Mouse (Mus musculus) limb, embryonic 15.5 days (tissue): ENCODE data around the gene Gm20388. TPM values are rescaled to one million over a fixed set of nuclear protein-coding genes. Genes with fewer than 3 reads are reported as not detected.

Experiments used
- ATAC-seq: fragments of 200-750 bp; cut with Nextera tagmentation; 2 replicates; pipeline ENCODE4 v1.8.0; 2017; ENCODE audit warnings: low read depth, moderate TSS enrichment; ENCODE audit not compliant: insufficient number of reproducible peaks, low FRiP score, low TSS enrichment
- H3K27ac ChIP-seq: fragments of 300-500 bp; sonication (generic); 2 replicates; pipeline ENCODE4 v1.5.1; 2015; ENCODE audit warnings: moderate library complexity, mild to moderate bottlenecking, inconsistent platforms
- H3K27me3 ChIP-seq: fragments of 300-500 bp; sonication (generic); 2 replicates; pipeline ENCODE4 v1.6.1; 2015; ENCODE audit warnings: inconsistent platforms
- H3K36me3 ChIP-seq: fragments of 300-500 bp; sonication (generic); 2 replicates; pipeline ENCODE4 v1.6.1; 2015; ENCODE audit warnings: inconsistent platforms
- H3K4me1 ChIP-seq: fragments of 300-500 bp; sonication (generic); 2 replicates; pipeline ENCODE4 v1.6.1; 2015; ENCODE audit warnings: inconsistent platforms
- H3K4me2 ChIP-seq: fragments of 300-500 bp; sonication (generic); 2 replicates; pipeline ENCODE4 v1.6.1; 2015; ENCODE audit warnings: mild to moderate bottlenecking, inconsistent platforms
- H3K4me3 ChIP-seq: fragments of 300-500 bp; sonication (generic); 2 replicates; pipeline ENCODE4 v1.5.1; 2015; ENCODE audit warnings: mild to moderate bottlenecking, inconsistent platforms
- H3K9ac ChIP-seq: fragments of 300-500 bp; sonication (generic); 2 replicates; pipeline ENCODE4 v1.6.1; 2015; ENCODE audit warnings: inconsistent platforms
- H3K9me3 ChIP-seq: fragments of 300-500 bp; sonication (generic); 2 replicates; pipeline ENCODE4 v1.6.1; 2016; ENCODE audit warnings: inconsistent platforms
- WGBS: fragments of 180-500 bp; shearing (Covaris S2); methylation state at CpG from one replicate; pipeline ENCODE4 v1.1.7; 2015; 5-methylcytosine and 5-hydroxymethylcytosine counted together
- polyA plus RNA-seq: library from polyadenylated mRNA; unstranded; fragments of >200 nt; fragmentation: Nextera tagmentation; extraction: Ambion mirVana; gene quantifications from 2 replicates; pipeline ENCODE4 v1.2.1, GENCODE M21; 2015

Gene Gm20388
- polyA plus RNA-seq, 1 experiment from 2014 or later = 4.9 TPM

DNA sequence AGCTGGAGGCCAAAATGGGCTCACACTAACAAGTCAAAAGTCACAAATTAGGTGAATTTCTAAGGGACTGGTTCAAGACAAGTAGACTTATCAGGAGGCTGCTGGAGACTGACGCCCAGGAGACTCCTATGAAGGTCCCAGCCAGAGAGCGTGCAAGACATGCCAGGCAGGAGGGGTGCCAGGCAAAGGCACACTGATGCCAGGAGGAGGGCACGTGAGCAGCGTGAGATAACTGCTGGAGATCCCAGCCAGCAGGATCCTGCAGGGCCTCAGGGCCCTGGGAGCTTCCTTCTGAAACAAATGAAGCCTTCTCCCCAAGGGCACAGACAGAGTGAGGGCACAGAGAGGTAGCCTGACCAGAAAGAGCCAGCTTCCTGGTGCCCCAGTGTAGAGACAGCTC lies 2897.3 kb downstream of the Gm20388 start:
- H3K4me3 ChIP-seq = no peak overlapping the region
- H3K27ac ChIP-seq = no peak overlapping the region
- H3K9ac ChIP-seq = no peak overlapping the region
- no peak overlapping the region for H3K4me2 ChIP-seq
- ATAC-seq = no peak
- no peaks in the 10 kb centered on the region for H3K9me3 ChIP-seq
- peaks cover 13% of the 10 kb centered on the region for H3K36me3 ChIP-seq
- WGBS = 70% methylated on average over 4 of the region's 4 CpGs
- H3K4me1 ChIP-seq = peaks cover 11% of the 10 kb centered on the region; the same call in 1 of the 2 replicates
- H3K27me3 ChIP-seq = no peaks in the 10 kb centered on the region

DNA sequence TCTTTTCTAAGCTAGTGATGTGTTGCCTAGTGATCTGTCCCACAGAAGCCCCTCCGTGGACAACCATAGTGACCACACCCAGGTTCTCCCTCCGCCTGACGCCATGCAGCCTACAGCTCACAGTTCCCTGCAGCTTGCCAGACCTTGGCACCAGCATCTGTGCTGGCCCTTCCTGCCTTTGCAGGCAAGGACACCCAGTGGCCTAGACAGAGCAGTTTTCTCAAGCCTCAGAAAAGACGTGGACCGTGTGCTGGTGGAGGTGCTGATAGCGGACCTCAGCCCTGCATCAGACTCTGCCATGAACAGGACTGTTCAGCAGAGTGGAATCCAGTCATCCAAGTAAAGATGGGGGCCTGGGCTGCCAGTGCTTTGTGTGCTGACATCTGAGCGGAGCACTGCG lies 2899.7 kb downstream of the Gm20388 start:
- no peak overlapping the region for H3K27ac ChIP-seq
- H3K4me2 ChIP-seq = no peak overlapping the region
- ATAC-seq = no peak
- H3K27me3 ChIP-seq = no peaks in the 10 kb centered on the region
- H3K36me3 ChIP-seq = peaks cover 30% of the 10 kb centered on the region
- 80% methylated on average over 8 of the region's 8 CpGs for WGBS
- peaks cover 7% of the 10 kb centered on the region; the same call in 1 of the 2 replicates for H3K4me1 ChIP-seq
- no peak overlapping the region for H3K4me3 ChIP-seq
- H3K9me3 ChIP-seq = no peaks in the 10 kb centered on the region
- H3K9ac ChIP-seq = no peak overlapping the region

DNA sequence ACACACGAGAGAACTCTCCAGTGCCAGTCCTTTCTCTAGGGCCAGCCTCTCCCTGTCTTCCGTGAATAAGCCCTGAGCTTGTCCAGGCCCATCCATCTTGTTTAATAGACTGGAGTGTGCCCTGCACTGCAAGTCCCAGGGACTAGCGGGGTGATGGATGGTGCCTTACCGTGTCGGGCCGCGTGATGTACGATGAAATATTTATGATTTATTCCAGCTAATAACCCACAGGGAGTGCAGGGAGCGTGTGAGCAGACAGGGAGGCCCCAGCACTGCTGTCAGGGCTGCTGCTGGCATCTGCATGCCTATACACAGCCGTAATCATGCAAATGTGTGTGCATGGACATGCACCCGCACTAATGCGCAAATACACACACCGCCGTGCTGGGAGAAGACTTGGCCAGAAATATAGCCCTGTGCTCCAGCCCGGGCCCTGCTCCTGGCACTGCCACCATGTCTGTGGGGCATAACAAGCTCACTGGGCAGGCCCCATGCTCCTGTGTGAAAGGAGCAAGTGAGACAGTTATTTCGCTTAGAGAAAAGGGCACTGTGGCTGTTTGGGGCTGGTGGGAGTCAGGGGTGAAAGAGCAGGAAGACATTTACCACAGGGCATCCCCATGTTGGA lies 2901.3 kb downstream of the Gm20388 start:
- ATAC-seq = no peak
- Histone ChIP-seq H3K9me3 (no peaks in the 10 kb centered on the region), H3K27me3 (no peaks in the 10 kb centered on the region), H3K4me3 (no peak overlapping the region), H3K4me2 (no peak overlapping the region), H3K36me3 (peaks cover 30% of the 10 kb centered on the region), H3K4me1 (peaks cover 3% of the 10 kb centered on the region; the same call in 1 of the 2 replicates), H3K27ac (no peak overlapping the region), H3K9ac (no peak overlapping the region)
- 73% methylated on average over 16 of the region's 16 CpGs for WGBS

DNA sequence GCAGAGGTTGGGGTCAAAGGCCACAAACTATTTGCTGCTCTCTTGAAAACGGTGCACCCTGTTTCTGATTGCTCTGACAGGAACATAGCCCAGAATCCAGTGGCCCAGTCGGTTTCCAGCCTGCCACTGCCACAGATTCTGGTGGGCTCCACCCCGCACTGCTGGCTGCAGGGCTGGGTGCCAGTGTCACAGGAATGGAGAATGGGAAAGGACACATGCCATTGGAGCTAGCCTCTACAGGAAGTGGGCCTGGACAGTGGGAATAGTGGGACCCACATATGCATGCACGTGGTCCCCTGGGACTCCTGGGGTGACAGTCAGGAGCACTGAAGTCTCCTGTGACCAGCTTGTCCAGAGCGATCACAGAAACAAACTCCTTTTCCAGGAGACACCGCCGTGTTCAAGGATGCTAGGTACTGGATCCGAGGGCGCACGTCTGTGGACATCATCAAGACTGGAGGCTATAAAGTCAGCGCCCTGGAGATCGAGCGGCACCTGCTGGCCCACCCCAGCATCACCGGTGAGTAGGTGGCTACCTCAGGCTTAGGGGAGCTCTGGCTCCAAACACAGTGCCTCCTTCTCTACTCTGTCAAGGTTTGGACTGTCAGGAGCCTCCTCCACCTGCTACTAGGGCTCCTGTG lies 2902.1 kb downstream of the Gm20388 start:
- no peaks in the 10 kb centered on the region for H3K4me1 ChIP-seq
- H3K27ac ChIP-seq = no peak overlapping the region
- H3K4me3 ChIP-seq = no peak overlapping the region
- H3K9me3 ChIP-seq = no peaks in the 10 kb centered on the region
- 76% methylated on average over 14 of the region's 14 CpGs for WGBS
- ATAC-seq = no peak
- no peak overlapping the region for H3K9ac ChIP-seq
- peaks cover 30% of the 10 kb centered on the region for H3K36me3 ChIP-seq
- H3K27me3 ChIP-seq = no peaks in the 10 kb centered on the region
- H3K4me2 ChIP-seq = no peak overlapping the region

DNA sequence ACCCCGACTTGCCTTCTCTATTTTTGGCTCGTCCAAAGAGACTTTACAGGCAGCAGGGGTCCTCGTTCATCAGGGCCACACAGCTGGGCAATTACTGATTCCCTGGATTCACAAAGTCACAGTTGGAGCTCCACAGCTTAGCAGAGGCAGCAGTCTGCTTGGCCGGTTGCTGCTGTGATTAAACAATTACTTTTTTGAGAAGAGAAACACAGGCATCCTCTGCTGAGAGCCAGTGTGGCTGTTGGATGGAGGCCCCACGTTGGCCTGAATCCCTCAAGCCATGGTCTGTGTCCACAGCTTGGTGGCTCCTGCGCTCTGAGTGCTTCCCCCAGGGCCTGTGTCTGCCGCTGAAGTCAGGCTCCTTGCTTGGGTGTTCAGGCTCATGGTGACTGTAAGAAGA lies 2904.0 kb downstream of the Gm20388 start:
- Histone ChIP-seq H3K9me3 (no peaks in the 10 kb centered on the region), H3K9ac (no peak overlapping the region), H3K4me3 (no peak overlapping the region), H3K4me1 (no peaks in the 10 kb centered on the region), H3K36me3 (peaks cover 30% of the 10 kb centered on the region), H3K27me3 (no peaks in the 10 kb centered on the region), H3K4me2 (no peak overlapping the region), H3K27ac (no peak overlapping the region)
- ATAC-seq = no peak
- WGBS = 38% methylated on average over 7 of the region's 7 CpGs

DNA sequence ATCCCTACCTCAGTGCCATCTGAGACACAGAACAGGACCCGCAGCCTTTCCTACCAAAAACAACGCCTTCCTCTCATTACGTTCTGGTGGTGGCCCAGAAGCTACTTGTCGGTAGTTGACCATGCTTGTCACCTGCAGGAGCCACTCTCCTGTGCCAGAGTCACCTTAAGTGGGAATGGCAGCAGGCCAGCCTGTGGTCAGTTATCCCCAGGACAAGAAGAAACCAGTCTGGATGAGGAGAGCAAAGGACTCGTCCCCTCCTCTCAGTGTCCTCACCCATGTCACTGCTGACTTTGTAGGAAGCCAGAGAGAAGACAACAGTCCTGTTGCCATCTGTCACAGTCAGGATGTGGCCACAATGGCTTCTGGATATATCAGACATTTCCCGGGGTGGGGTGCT lies 2906.3 kb downstream of the Gm20388 start:
- 88% methylated on average over 6 of the region's 6 CpGs for WGBS
- ATAC-seq = no peak
- no peak overlapping the region for H3K4me3 ChIP-seq

DNA sequence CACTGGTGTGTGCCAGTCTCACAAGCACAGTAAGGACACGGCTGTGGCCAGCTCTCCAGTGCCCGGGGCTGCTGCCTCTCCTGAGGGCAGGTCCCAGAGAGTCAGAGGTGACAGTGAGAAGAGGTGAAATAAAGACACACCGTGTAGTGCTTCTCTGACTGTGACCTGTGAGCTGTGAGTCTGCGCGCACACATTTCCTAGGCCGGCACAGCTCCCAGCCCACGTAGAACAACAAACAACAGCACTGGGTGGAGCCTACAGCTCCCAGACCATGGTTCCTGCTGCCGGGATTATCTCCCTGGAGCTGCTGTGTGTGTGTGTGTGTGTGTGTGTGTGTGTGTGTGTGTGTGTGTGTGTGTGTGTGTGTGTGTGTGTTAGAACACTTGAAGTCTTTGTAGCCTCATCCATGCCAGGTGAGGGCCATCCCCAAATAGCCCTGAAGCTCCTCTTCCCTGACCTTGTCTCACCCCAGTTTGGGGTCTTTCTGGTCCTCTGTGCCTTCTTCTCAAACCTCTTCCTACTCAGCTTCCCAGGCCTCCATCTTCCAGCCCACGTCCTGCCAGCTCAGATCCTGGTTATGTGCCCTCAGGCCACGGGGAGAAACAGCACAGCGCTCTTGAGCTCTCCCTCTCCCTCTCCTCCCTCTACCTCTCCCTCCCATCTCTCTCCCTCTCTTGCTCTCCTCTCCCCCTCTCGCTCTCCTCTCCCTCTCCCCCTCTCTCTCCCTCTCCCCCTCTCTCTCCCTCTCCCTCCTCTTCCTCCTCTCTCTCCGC lies 2907.3 kb downstream of the Gm20388 start:
- peaks cover 17% of the 10 kb centered on the region for H3K36me3 ChIP-seq
- H3K9ac ChIP-seq = no peak overlapping the region
- no peak overlapping the region for H3K4me3 ChIP-seq
- H3K9me3 ChIP-seq = no peaks in the 10 kb centered on the region
- H3K27me3 ChIP-seq = no peaks in the 10 kb centered on the region
- ATAC-seq = no peak
- H3K27ac ChIP-seq = no peak overlapping the region
- no peaks in the 10 kb centered on the region for H3K4me1 ChIP-seq
- WGBS = 53% methylated on average over 13 of the region's 13 CpGs
- no peak overlapping the region for H3K4me2 ChIP-seq

More for the DNA sequence above, 2906.3 kb downstream of the Gm20388 start:
- no peaks in the 10 kb centered on the region for H3K27me3 ChIP-seq
- H3K9ac ChIP-seq = no peak overlapping the region
- no peaks in the 10 kb centered on the region for H3K9me3 ChIP-seq
- peaks cover 18% of the 10 kb centered on the region for H3K36me3 ChIP-seq
- no peaks in the 10 kb centered on the region for H3K4me1 ChIP-seq
- no peak overlapping the region for H3K27ac ChIP-seq
- H3K4me2 ChIP-seq = no peak overlapping the region

DNA sequence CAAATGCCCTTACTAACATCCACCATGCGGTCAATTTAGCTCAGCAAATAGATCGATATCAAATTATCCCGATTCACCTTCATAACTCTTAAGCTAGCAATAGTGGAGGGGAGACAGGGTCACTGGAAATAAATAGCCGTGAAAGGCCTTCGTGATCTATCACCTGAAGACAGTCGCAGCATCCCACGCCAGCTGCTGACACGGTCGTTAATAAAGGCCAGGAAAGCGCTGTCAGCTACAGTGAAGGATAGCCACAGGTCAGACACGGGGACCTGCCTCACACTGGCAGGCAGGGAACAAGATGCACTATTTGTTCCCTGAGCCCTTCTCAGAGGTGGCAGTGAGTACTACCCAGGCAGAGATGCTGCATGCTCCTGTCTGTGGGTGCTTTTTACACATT lies 2909.1 kb downstream of the Gm20388 start:
- Histone ChIP-seq H3K9ac (no peak overlapping the region), H3K4me3 (no peak overlapping the region), H3K27me3 (no peaks in the 10 kb centered on the region), H3K9me3 (no peaks in the 10 kb centered on the region), H3K27ac (no peak overlapping the region), H3K4me2 (no peak overlapping the region), H3K36me3 (peaks cover 6% of the 10 kb centered on the region), H3K4me1 (peaks cover 8% of the 10 kb centered on the region; the same call in 1 of the 2 replicates)
- no peak for ATAC-seq
- 52% methylated on average over 11 of the region's 11 CpGs for WGBS

DNA sequence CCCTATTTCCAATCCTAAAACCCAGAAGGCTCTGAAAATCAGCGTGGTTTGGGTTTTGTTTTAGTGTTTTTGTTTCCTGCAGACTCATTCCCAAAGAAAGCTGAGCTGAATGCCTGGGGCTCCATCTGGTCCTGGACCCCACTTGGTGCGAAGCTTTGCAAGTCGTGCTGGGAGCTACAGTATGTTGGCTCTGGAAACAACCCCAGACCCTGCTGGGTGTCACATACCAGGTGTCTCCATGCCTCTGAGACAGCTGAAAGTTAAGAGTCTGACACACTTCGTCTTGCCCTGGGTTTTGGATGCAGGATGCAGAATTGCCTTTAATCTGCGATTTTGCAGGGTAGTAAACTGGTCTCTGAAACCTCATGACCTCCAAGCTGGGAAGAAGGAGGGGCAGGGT lies 2913.9 kb downstream of the Gm20388 start:
- no peaks in the 10 kb centered on the region for H3K27me3 ChIP-seq
- no peak overlapping the region; the same call in 1 of the 2 replicates for H3K27ac ChIP-seq
- ATAC-seq = no peak
- no peak overlapping the region for H3K9ac ChIP-seq
- H3K4me2 ChIP-seq = no peak overlapping the region
- no peaks in the 10 kb centered on the region for H3K36me3 ChIP-seq
- 10% methylated on average over 5 of the region's 5 CpGs for WGBS
- H3K4me1 ChIP-seq = peaks cover 9% of the 10 kb centered on the region; the same call in 1 of the 2 replicates
- no peak overlapping the region for H3K4me3 ChIP-seq
- no peaks in the 10 kb centered on the region for H3K9me3 ChIP-seq

DNA sequence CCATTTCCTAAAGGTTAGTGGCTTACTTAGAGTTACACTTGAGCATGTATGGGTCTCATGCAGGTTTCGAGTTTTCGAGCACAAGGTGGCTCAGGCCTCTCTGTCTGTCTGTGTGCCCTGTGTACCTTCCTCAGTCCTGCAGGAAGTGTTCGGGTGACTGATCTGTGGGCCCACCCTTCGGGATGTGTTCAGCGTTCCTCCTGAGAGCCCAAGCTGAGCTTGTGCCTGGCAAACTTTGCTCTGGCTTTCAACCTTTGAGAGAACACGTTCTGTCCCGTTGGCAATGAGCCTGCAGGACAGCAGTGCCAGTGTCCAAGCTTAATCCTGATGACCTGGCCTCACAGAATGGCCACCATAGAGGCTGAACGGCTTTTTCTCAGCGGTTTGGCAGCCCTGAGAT lies 2914.3 kb downstream of the Gm20388 start:
- H3K36me3 ChIP-seq = no peaks in the 10 kb centered on the region
- no peak overlapping the region for H3K4me3 ChIP-seq
- no peaks in the 10 kb centered on the region for H3K9me3 ChIP-seq
- no peak overlapping the region for H3K27ac ChIP-seq
- H3K27me3 ChIP-seq = no peaks in the 10 kb centered on the region
- WGBS = 73% methylated on average over 9 of the region's 9 CpGs
- no peak overlapping the region for H3K4me2 ChIP-seq
- no peak overlapping the region for H3K9ac ChIP-seq
- H3K4me1 ChIP-seq = peaks cover 9% of the 10 kb centered on the region; the same call in 1 of the 2 replicates
- no peak for ATAC-seq

DNA sequence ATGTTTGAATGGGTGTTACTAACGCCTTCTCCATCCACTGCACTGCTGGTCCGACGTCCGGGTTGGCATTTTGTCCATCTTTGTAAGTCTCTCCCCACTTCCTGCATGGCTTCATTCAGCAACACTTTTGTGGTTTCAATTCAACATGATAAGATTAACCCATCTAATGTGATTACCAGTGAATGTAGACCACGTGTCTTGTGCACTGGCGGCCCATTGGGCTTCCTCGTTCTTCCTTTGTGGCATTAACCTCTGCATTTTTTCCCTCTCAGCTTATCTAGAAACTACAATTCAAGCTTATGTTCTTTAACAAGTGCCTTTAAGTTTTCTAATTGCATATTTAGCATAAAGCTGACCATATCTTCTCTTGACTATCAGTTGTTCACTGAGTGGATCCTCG lies 2914.8 kb downstream of the Gm20388 start:
- Histone ChIP-seq H3K4me2 (no peak overlapping the region), H3K9me3 (no peaks in the 10 kb centered on the region), H3K36me3 (no peaks in the 10 kb centered on the region), H3K9ac (no peak overlapping the region), H3K4me3 (no peak overlapping the region), H3K27me3 (no peaks in the 10 kb centered on the region), H3K27ac (no peak overlapping the region), H3K4me1 (peaks cover 11% of the 10 kb centered on the region; the same call in 1 of the 2 replicates)
- no peak for ATAC-seq
- 81% methylated on average over 8 of the region's 8 CpGs for WGBS

DNA sequence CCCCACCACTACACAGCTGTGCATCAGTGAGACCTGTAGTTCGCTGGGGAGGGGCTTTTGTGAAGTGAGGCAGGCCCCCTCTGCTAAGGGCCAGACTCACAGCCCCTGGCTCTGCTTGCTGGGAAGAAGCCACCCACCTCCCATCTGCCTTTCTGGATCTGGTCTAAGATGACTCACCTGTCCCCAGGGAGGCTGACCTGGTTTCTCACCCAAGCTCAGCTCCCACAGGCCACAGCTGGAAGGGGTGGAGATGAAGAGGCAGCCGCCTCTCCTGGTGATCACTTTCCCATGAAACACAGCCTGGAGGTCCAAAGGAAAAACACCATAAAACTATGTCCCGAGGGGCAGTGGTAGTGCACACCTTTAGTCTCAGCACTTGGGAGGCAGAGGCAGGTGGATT lies 2918.8 kb downstream of the Gm20388 start:
- peaks cover 6% of the 10 kb centered on the region; the same call in 1 of the 2 replicates for H3K4me1 ChIP-seq
- H3K27me3 ChIP-seq = no peaks in the 10 kb centered on the region
- H3K4me3 ChIP-seq = no peak overlapping the region
- H3K9me3 ChIP-seq = no peaks in the 10 kb centered on the region
- H3K4me2 ChIP-seq = no peak overlapping the region
- H3K27ac ChIP-seq = no peak overlapping the region
- H3K36me3 ChIP-seq = no peaks in the 10 kb centered on the region
- WGBS = 73% methylated on average over 3 of the region's 3 CpGs
- ATAC-seq = no peak
- H3K9ac ChIP-seq = no peak overlapping the region
